Mouse (Mus musculus): ENCODE data around the gene Tfr2.

DNA sequence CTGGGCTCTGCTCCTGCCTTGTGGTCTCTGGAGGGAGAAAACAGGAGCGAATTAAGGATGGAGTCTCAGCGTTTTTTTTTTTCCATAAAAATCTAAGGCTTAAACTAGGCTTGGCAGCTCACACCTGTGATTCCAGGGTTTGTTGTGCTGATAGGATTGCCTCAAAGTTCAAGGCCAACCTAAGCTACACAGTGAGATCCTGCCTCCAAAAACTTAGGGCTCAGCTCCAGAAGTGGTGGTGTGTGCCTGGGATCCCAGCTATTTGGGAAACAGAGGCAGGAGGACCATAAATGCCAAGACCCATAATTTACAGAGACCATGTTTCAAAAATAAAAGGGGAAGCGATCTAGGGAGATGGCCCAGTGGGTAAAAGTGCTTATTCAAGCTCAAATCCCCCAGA, 39.7 kb downstream of the Tfr2 start:
- TF ChIP-seq CTCF (IDR thresholded peaks at IDR 0.05; ENCODE audit: extremely low read depth, insufficient read depth, low read length) (no peak), POLR2A (IDR thresholded peaks at IDR 0.05; ENCODE audit: extremely low read depth, insufficient read depth, low read length) (no peak)
